8 mouse cellular contexts compared by ENCODE assay signal in genomic region chr8:88576351-88577142, GRCm38 (mm10). TPM values are rescaled to one million over a fixed set of nuclear protein-coding genes. Genes with fewer than 3 reads are reported as not detected.
DNase-seq lines count a peak whose midpoint lies in the region.

No protein-coding gene starts in this region.

- peak; percentile 57 to 73 for DNase-seq in adrenal gland, adult (ENCODE audit: inconsistent age in 2 of 2, low spot score in 1 of 2)
- no peak for DNase-seq in adrenal gland, postnatal 4 days (ENCODE audit: low spot score in 2 of 2)
- DNase-seq in urinary bladder, postnatal 25 days (ENCODE audit: low spot score) = peak; percentile 47
- no peak for DNase-seq in urinary bladder, adult 2 months (ENCODE audit: low spot score)
- peak; percentile 53 for DNase-seq in left cerebral cortex, postnatal 4 days
- DNase-seq in right cerebral cortex, postnatal 10 days (ENCODE audit: low spot score in 2 of 2) = peak; percentile 77 to 80
- DNase-seq in thymus, postnatal 36 days = no peak
- DNase-seq in B cell, adult 2 months = no peak

- intact Hi-C loops in left cerebral cortex, postnatal 4 days (cut with DNase I) = no loop called here

RNA-seq across cellular contexts. Expression of gene Nkd1, which starts 55.4 kb away (rescaled TPM):
- 10 to 100 TPM; 47.8 to 54.3 TPM for total RNA-seq in adrenal gland, postnatal 4 days (2021)
- polyA plus RNA-seq in urinary bladder, adult 2 months (2012; rRNA removed) = 65.2 and 90.3 TPM in 2 replicates
- 10 to 100 TPM; 22.5 to 25.7 TPM for total RNA-seq in left cerebral cortex, postnatal 4 days (2021)

RNA-seq across cellular contexts. Expression of gene Snx20, which starts 59.4 kb away (rescaled TPM):
- total RNA-seq in adrenal gland, postnatal 4 days (2021) = 1 to 10 TPM; 1.7 to 3.0 TPM
- polyA plus RNA-seq in urinary bladder, adult 2 months (2012; rRNA removed) = 3.0 TPM in 2 replicates
- under 1 TPM; 0.84 to 0.89 TPM for total RNA-seq in left cerebral cortex, postnatal 4 days (2021)

Comparison
In these comparisons a context has a peak if more than half of its experiments do, and no peak if none do; other contexts are left out.
1. DNase-seq: peak in adrenal gland, adult (2 of 2), urinary bladder, postnatal 25 days (single experiment), left cerebral cortex, postnatal 4 days (single experiment) and right cerebral cortex, postnatal 10 days (2 of 2); none in adrenal gland, postnatal 4 days (0 of 2), urinary bladder, adult 2 months (single experiment), thymus, postnatal 36 days (0 of 2) and B cell, adult 2 months (0 of 2).